Mouse (Mus musculus) macrophage (primary cell): ENCODE measurements around the gene Rad21l. TPM values are rescaled to one million over a fixed set of nuclear protein-coding genes. Genes with fewer than 3 reads are reported as not detected.
"Not testable (repeated sequence)": the region's sequence is repeated elsewhere in the genome, so short reads cannot be mapped to it uniquely, and the experiment has no call there.

ENCODE experiments used
- H3K27ac ChIP-seq: fragments of 350-480 bp; formaldehyde crosslinking; 2 replicates; pipeline ENCODE4 v1.9.0; 2021
- H3K36me3 ChIP-seq: fragments of 350-480 bp; formaldehyde crosslinking; 2 replicates; pipeline ENCODE4 v1.9.0; 2021; ENCODE audit errors: inconsistent target
- H3K4me3 ChIP-seq: fragments of 350-480 bp; formaldehyde crosslinking; 2 replicates; pipeline ENCODE4 v1.9.0; 2021; ENCODE audit errors: inconsistent target
- H3K79me2 ChIP-seq: fragments of 350-480 bp; formaldehyde crosslinking; 2 replicates; pipeline ENCODE4 v1.9.0; 2021; ENCODE audit errors: inconsistent target
- WGBS: methylation state at CpG from one replicate; pipeline ENCODE4 v1.1.7; 2026; ENCODE audit warnings: inconsistent platforms; ENCODE audit not compliant: missing documents; 5-methylcytosine and 5-hydroxymethylcytosine counted together
- polyA plus RNA-seq: library from polyadenylated mRNA; stranded (reverse); fragments of 250-400 nt; gene quantifications from 3 replicates; pipeline ENCODE4 v1.2.4, GENCODE M21; 2018; ENCODE audit warnings: inconsistent platforms

Gene Rad21l
- polyA plus RNA-seq, 1 experiment from 2014 or later = not detected

DNA sequence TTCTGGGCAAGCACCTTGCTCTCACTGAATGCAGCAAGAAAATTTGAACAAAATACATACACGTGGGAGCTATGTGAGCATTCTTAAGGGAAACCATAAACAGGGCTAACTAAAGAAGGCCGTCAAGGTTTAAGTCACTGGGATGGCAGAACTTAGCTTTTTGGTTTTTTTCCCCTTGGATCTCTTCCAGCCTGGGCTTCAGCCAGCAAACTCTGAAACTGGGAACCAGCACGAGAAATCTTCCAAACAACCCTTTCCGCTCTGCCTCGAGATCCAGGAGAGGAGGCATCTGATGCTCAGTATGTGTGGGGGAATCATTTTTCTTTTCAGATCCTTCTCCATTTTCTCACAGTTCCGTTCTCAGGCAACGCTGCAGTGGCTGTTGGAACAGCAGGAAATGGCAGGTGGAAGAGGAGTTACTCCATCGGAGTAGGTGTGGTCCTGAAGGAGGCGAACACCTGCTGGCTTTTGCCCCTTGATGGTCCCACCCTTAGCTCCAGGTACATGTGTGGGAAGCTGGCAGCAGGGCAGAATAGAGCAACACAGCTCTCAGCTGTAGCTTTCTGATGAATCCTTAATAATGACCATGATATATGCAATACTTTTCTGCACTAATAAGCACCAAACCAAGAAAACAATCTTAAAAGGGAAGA lies 32.8 kb downstream of the Rad21l start:
- WGBS = 41% methylated on average over 9 of the region's 9 CpGs
- no peak overlapping the region for H3K4me3 ChIP-seq
- no peaks in the 10 kb centered on the region for H3K36me3 ChIP-seq
- no peaks in the 10 kb centered on the region for H3K79me2 ChIP-seq
- H3K27ac ChIP-seq = no peak overlapping the region

GRCm38 (mm10) chr2:151634903-151635302 lies 33.4 kb downstream of the Rad21l start:
- Histone ChIP-seq H3K27ac (no peak overlapping the region), H3K36me3 (no peaks in the 10 kb centered on the region), H3K79me2 (no peaks in the 10 kb centered on the region), H3K4me3 (no peak overlapping the region)
- WGBS = 68% methylated on average over 2 of the region's 2 CpGs

GRCm38 (mm10) chr2:151632982-151633381 lies 35.4 kb downstream of the Rad21l start:
- no peaks in the 10 kb centered on the region for H3K79me2 ChIP-seq
- 93% methylated on average over 5 of the region's 5 CpGs for WGBS
- H3K4me3 ChIP-seq = no peak overlapping the region
- no peak overlapping the region for H3K27ac ChIP-seq
- no peaks in the 10 kb centered on the region for H3K36me3 ChIP-seq

DNA sequence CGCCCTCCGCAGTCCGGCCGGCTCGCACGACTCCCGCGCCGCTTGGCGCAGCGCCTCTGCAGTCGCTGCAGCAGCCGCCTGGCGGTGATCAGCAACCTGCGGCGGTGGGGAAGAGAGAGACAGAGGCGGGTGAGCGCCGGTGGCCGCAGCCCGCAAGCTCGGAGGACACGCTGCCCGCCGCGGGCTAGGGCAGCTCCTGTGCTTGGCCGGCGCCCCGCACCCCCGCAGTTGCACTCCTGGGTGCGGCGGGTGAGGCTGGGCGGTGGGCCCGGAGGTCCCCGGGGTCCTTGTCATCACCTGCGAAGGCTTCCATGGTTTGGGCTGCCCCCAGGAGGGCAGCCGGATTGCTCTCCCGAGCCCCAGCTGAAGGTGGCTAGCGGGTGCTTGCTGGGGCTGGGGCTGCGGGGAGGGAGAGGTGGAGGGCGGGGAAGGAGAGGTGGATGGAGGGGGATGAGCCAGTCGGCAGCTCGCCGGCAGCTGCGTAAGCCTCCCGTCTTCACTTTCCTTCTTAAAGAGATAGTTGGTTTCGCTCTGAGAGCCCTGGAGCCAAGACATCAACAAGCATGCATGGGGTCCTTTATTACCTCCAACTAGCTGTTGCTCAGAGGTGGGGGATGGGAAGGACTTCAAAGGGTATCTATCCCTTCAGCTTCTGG lies 36.0 kb downstream of the Rad21l start, which contains the start of gene Snph:
TSS of gene Snph (minus strand) at position 435 of the 656 bp plus-strand sequence.
- H3K36me3 ChIP-seq = no peaks in the 10 kb centered on the region
- H3K79me2 ChIP-seq = no peaks in the 10 kb centered on the region
- WGBS = 2% methylated on average over 34 of the region's 47 CpGs
- H3K27ac ChIP-seq = no peak within 1 kb of the TSS
- H3K4me3 ChIP-seq = no peak within 1 kb of the TSS

- Histone ChIP-seq H3K36me3 (no peaks in the 10 kb centered on the region), H3K4me3 (no peak overlapping the region), H3K27ac (no peak overlapping the region), H3K79me2 (no peaks in the 10 kb centered on the region)
- 10% methylated on average over 22 of the region's 22 CpGs for WGBS
Measured at GRCm38 (mm10) chr2:151631406-151632158, 36.8 kb downstream of the Rad21l start.

DNA sequence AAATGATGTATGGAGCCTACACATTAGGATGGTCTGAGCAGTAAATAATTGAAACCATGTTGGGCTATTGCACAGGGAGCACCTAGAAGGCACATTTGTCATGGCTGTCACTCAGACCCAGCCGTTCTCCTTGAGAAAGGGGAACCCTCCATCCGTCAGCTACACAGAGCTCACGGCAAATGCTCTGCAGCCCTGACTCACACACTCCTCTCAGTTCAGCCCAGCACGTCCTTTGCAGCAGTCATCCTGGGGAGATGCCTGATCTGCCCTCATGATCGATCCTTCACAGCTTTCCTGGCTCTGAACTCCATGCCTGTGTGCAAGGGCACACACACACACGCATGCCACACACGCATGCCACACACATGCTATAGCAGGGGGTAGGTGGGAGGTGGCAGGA lies 39.0 kb downstream of the Rad21l start:
- Histone ChIP-seq H3K4me3 (no peak overlapping the region), H3K27ac (no peak overlapping the region), H3K36me3 (no peaks in the 10 kb centered on the region), H3K79me2 (no peaks in the 10 kb centered on the region)
- WGBS = 53% methylated on average over 7 of the region's 7 CpGs

DNA sequence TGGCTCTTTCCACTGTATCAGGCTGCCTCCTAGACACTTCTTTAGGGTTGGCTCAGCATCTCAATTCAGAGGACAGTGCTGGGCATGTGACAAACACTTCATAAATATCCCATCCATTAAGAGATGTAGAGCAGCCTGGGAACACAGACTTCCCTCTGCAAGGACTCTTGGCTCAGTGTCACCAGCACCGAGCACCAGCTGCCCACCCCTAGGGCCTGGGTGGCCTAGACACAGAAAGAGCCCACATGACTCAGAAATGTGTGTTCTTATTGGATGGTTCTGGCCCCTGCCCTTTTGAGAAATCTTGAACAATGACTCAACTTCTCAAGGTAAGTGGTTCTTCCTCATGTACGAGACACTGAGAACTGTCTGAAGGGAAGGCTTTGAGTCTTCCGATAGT lies 40.3 kb downstream of the Rad21l start:
- WGBS = 90% methylated on average over 3 of the region's 3 CpGs
- Histone ChIP-seq H3K4me3 (no peak overlapping the region), H3K27ac (no peak overlapping the region)

DNA sequence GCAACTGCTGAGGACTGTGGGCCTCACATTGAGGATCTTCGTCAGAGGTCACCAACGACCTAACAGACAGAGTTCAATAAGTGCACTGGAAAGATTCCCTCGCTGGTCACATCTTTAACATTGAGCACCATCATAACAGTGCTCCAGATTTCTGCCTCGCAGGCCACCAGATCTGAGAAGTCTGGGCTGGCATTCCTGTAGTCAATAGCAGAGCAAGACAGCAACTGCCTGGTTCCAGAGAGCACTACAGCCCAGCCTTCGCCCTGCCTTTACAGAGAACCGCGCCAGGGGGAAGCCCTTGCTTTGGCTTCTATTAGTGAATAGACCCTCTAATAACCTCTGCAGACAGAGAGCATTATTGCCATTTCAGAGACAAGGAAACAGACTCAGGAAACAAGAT lies 42.0 kb downstream of the Rad21l start:
- Histone ChIP-seq H3K27ac (no peak overlapping the region), H3K79me2 (no peaks in the 10 kb centered on the region), H3K36me3 (no peaks in the 10 kb centered on the region), H3K4me3 (no peak overlapping the region)
- WGBS = 100% methylated on average over 7 of the region's 7 CpGs

More for the DNA sequence above, 40.3 kb downstream of the Rad21l start:
- H3K79me2 ChIP-seq = no peaks in the 10 kb centered on the region
- no peaks in the 10 kb centered on the region for H3K36me3 ChIP-seq

DNA sequence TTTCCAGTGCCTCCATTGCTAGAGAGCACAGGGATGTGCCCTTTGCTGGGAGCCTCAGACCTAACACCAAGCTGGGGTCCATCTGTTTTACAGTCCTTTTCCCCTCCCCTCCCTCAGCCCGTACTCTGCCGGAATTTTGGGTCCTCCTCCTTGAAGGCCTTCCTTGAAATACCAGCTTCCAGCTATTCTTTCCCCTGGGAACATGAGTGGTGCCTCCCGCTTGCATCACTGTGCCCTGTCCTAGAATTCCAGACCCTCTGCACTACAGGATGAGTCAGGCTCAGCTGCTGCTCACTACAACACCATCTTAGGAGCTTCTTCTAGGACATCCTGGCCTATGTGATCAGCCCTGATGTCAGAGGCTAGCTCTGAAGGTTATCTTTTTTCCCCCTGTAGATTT lies 44.6 kb downstream of the Rad21l start:
- Histone ChIP-seq H3K4me3 (no peak overlapping the region), H3K27ac (no peak overlapping the region), H3K36me3 (no peaks in the 10 kb centered on the region), H3K79me2 (no peaks in the 10 kb centered on the region)
- 88% methylated on average over 3 of the region's 3 CpGs for WGBS

DNA sequence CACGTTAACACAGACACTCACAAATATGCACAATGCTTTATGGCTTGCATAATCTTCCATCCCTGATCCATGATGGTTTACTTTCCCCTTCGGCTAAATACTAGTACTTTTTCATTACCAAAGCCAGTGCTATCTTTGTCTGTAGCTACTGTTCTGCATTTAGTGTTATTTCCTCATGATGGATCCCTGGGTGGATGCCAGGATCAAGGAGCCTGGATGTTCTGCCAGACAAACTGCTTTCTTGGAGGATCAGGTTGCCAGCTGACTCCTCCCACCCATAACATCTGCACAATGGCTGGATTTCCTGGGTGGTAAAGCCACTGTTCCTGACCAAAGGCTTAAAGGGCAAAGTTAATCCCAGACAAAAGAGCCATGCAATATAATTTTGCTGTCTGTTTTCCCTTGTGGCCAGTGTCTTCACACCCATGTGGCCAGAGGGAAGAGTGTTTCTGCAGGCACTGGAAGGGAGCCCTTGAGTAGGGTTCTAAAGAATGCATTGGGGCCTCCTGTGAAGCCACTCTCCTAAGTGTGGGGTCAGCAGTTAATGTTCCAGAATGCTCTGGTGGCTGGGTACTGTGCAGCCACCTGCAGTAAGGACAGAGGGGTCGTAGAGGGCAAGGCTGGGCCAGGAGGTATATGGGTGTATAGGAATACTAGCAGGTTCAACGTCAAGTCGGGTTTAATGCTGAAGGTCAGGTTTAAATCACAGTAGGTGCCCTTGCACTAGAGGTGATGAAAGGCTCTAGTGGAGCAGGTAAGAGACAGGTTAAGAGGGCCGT lies 51.6 kb downstream of the Rad21l start:
- WGBS = 83% methylated on average over 6 of the region's 6 CpGs
- Histone ChIP-seq H3K79me2 (no peaks in the 10 kb centered on the region), H3K4me3 (no peak overlapping the region), H3K27ac (no peak overlapping the region), H3K36me3 (no peaks in the 10 kb centered on the region)

- WGBS = 79% methylated on average over 6 of the region's 8 CpGs
- not testable (repeated sequence) for H3K79me2 ChIP-seq, H3K27ac ChIP-seq, H3K4me3 ChIP-seq, H3K36me3 ChIP-seq
Measured at GRCm38 (mm10) chr2:151615779-151616178, 52.6 kb downstream of the Rad21l start.

DNA sequence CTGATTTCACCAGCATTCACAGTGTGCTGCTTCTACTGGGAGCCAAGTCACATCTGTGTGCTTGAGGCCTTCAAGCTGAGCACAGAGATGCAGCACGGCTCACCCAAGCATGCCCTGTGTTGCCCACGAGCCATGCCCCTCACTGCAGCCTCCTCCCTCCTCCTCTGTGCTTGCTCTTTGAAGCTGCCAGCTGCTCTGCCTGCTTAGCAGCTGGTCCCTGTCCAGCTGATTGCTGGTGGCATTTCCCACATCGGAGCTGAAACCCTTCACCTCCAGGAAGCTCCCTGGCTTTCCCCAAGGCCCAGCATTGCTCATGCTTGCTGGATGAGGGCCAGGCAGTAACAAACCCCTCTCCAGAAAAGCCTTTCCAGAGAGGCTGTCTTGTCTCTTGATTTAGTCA lies 58.4 kb downstream of the Rad21l start:
- Histone ChIP-seq H3K36me3 (no peaks in the 10 kb centered on the region), H3K79me2 (no peaks in the 10 kb centered on the region), H3K4me3 (no peak overlapping the region), H3K27ac (no peak overlapping the region)
- 60% methylated on average over 3 of the region's 3 CpGs for WGBS

- WGBS = 67% methylated on average over 1 of the region's 1 CpGs
- H3K4me3 ChIP-seq = no peak overlapping the region
Measured at GRCm38 (mm10) chr2:151608435-151608834, 59.9 kb downstream of the Rad21l start.

GRCm38 (mm10) chr2:151605437-151605987 lies 62.8 kb downstream of the Rad21l start:
- Histone ChIP-seq H3K27ac (no peak overlapping the region), H3K36me3 (no peaks in the 10 kb centered on the region), H3K79me2 (no peaks in the 10 kb centered on the region), H3K4me3 (no peak overlapping the region)
- WGBS = 40% methylated on average over 9 of the region's 11 CpGs

More at GRCm38 (mm10) chr2:151608435-151608834, 59.9 kb downstream of the Rad21l start:
- Histone ChIP-seq H3K27ac (no peak overlapping the region), H3K36me3 (no peaks in the 10 kb centered on the region), H3K79me2 (no peaks in the 10 kb centered on the region)
